In genomic region chr15:77834336-77835268, GRCm38 (mm10) we compare ENCODE assay signal across 10 mouse cellular contexts. TPM values are rescaled to one million over a fixed set of nuclear protein-coding genes. Genes with fewer than 3 reads are reported as not detected.
A peak's percentile ranks its signal among the peaks of the same experiment; 100 is the strongest.
DNase-seq lines count a peak whose midpoint lies in the region; ATAC-seq and TF ChIP-seq lines count a peak whose summit lies in the region.
"Had no signal": no experiment of that assay in that cellular context is flagged by ENCODE, and none has a peak within 500 bp of the region (broad histone marks: within the 10 kb centered on the region; RNA-seq: fewer than 3 reads in every experiment).

No protein-coding gene starts in this region.

- WGBS in kidney, embryonic 14.5 days = 55% methylated on average over 15 of the region's 15 CpGs
- WGBS in bone marrow, adult 2 months = 36% methylated on average over 15 of the region's 15 CpGs
- 53% methylated on average over 15 of the region's 15 CpGs for WGBS in liver, embryonic 13.5 days (ENCODE audit: insufficient replicate concordance)
- WGBS in hindbrain, embryonic 10.5 days = 81% methylated on average over 15 of the region's 15 CpGs
- WGBS in midbrain, embryonic 14.5 days = 78% methylated on average over 15 of the region's 15 CpGs

- no peaks in the 10 kb centered on the region for H3K9me3 ChIP-seq in kidney, embryonic 14.5 days (ENCODE audit: control insufficient read depth, low read length)
- no peaks in the 10 kb centered on the region for H3K9me3 ChIP-seq in liver, embryonic 13.5 days (replicated peaks)
- no peaks in the 10 kb centered on the region for H3K9me3 ChIP-seq in hindbrain, embryonic 10.5 days
- H3K9me3 ChIP-seq in midbrain, embryonic 14.5 days (ENCODE audit: control insufficient read depth, low read length) = no peaks in the 10 kb centered on the region
- H3K9me3 ChIP-seq: neural tube, embryonic 13.5 days had no signal

- no peak for TF ChIP-seq CTCF in bone marrow, adult 2 months (IDR thresholded peaks at IDR 0.05; ENCODE audit: control insufficient read depth, insufficient read depth, low read length)

- H3K4me2 ChIP-seq in kidney, embryonic 14.5 days (replicated peaks; ENCODE audit: low read depth, low read length) = 0 out of 2 replicates have a peak overlapping the region, but pooled peaks have one; percentile 8
- H3K4me2 ChIP-seq in liver, embryonic 13.5 days = peak overlapping the region; percentile 8; the same call in 1 of the 2 replicates
- no peak overlapping the region for H3K4me2 ChIP-seq in midbrain, embryonic 14.5 days (ENCODE audit: low read length)
- H3K4me2 ChIP-seq: neural tube, embryonic 13.5 days had no signal

- no peak for DNase-seq in kidney, postnatal 10 days
- DNase-seq in liver, embryonic 13.5 days = no peak
- DNase-seq in thymus, adult 18-20 months = peak; percentile 47 to 77
- no peak for DNase-seq in hindbrain, embryonic 10.5 days (ENCODE audit: low spot score)
- no peak for DNase-seq in midbrain, embryonic 14.5 days
- DNase-seq in MN1 (ENCODE audit: low spot score) = no peak
- DNase-seq: adrenal gland, adult 8-10 months had no signal

- no peak overlapping the region for H3K4me3 ChIP-seq in kidney, embryonic 14.5 days (ENCODE audit: low read length)
- H3K4me3 ChIP-seq in bone marrow, adult 2 months (replicated peaks; ENCODE audit: control insufficient read depth, low read depth, low read length) = peak overlapping the region; percentile 24
- H3K4me3 ChIP-seq in liver, embryonic 13.5 days (replicated peaks) = no peak overlapping the region
- no peak overlapping the region for H3K4me3 ChIP-seq in hindbrain, embryonic 10.5 days
- H3K4me3 ChIP-seq in midbrain, embryonic 14.5 days (replicated peaks; ENCODE audit: low read depth, low read length) = no peak overlapping the region
- H3K4me3 ChIP-seq: neural tube, embryonic 13.5 days had no signal

- no peak for TF ChIP-seq POLR2A in bone marrow, adult 2 months (IDR thresholded peaks at IDR 0.05; ENCODE audit: borderline replicate concordance, control insufficient read depth, low read depth, low read length)

- peak; percentile 25; the same call in 1 of the 2 replicates for ATAC-seq in kidney, embryonic 14.5 days (ENCODE audit: low FRiP score, low TSS enrichment)
- ATAC-seq in liver, embryonic 13.5 days (ENCODE audit: low read depth) = no peak
- ATAC-seq in midbrain, embryonic 14.5 days (ENCODE audit: low FRiP score, low TSS enrichment) = no peak

- H3K27ac ChIP-seq in kidney, embryonic 14.5 days (ENCODE audit: low read depth, low read length) = peak overlapping the region; percentile 49
- peak overlapping the region; percentile 88 for H3K27ac ChIP-seq in bone marrow, adult 2 months (ENCODE audit: control insufficient read depth, insufficient read depth, low read depth, low read length, poor library complexity)
- peak overlapping the region; percentile 63 for H3K27ac ChIP-seq in liver, embryonic 13.5 days
- H3K27ac ChIP-seq in hindbrain, embryonic 10.5 days = no peak overlapping the region; the same call in 1 of the 2 replicates
- no peak overlapping the region for H3K27ac ChIP-seq in midbrain, embryonic 14.5 days (replicated peaks; ENCODE audit: low read depth, low read length)
- H3K27ac ChIP-seq: neural tube, embryonic 13.5 days had no signal

- H3K9ac ChIP-seq in kidney, embryonic 14.5 days (ENCODE audit: low read depth, low read length) = peak overlapping the region; percentile 2; the same call in 1 of the 2 replicates
- H3K9ac ChIP-seq in liver, embryonic 13.5 days = peak overlapping the region; percentile 34; the same call in 1 of the 2 replicates
- no peak overlapping the region for H3K9ac ChIP-seq in midbrain, embryonic 14.5 days (replicated peaks; ENCODE audit: low read length)
- H3K9ac ChIP-seq: neural tube, embryonic 13.5 days had no signal

- H3K36me3 ChIP-seq in kidney, embryonic 14.5 days (ENCODE audit: control insufficient read depth, insufficient read depth, low read length) = peaks cover 7% of the 10 kb centered on the region; the same call in 1 of the 2 replicates
- peaks cover 26% of the 10 kb centered on the region for H3K36me3 ChIP-seq in liver, embryonic 13.5 days
- H3K36me3 ChIP-seq in hindbrain, embryonic 10.5 days = peaks cover 35% of the 10 kb centered on the region
- H3K36me3 ChIP-seq in midbrain, embryonic 14.5 days (ENCODE audit: control insufficient read depth, insufficient read depth, low read length) = no peaks in the 10 kb centered on the region
- H3K36me3 ChIP-seq: neural tube, embryonic 13.5 days had no signal

- H3K27me3 ChIP-seq in kidney, embryonic 14.5 days (ENCODE audit: control insufficient read depth, insufficient read depth, low read length) = no peaks in the 10 kb centered on the region
- H3K27me3 ChIP-seq in liver, embryonic 13.5 days = no peaks in the 10 kb centered on the region
- H3K27me3 ChIP-seq in hindbrain, embryonic 10.5 days (ENCODE audit: insufficient read depth, poor library complexity, severe bottlenecking) = no peaks in the 10 kb centered on the region
- H3K27me3 ChIP-seq in midbrain, embryonic 14.5 days (ENCODE audit: control insufficient read depth, insufficient read depth, low read length) = no peaks in the 10 kb centered on the region
- H3K27me3 ChIP-seq: neural tube, embryonic 13.5 days had no signal

- H3K4me1 ChIP-seq in kidney, embryonic 14.5 days (ENCODE audit: control insufficient read depth, insufficient read depth, low read length) = peaks cover 85% of the 10 kb centered on the region
- peaks cover 39% of the 10 kb centered on the region for H3K4me1 ChIP-seq in bone marrow, adult 2 months (ENCODE audit: control insufficient read depth, insufficient read depth, low read length)
- H3K4me1 ChIP-seq in liver, embryonic 13.5 days (replicated peaks) = peaks cover 98% of the 10 kb centered on the region
- H3K4me1 ChIP-seq in hindbrain, embryonic 10.5 days (replicated peaks) = peaks cover 72% of the 10 kb centered on the region
- peaks cover 6% of the 10 kb centered on the region; the same call in 1 of the 2 replicates for H3K4me1 ChIP-seq in midbrain, embryonic 14.5 days (ENCODE audit: control insufficient read depth, insufficient read depth, low read length)

RNA-seq across cellular contexts. Expression of gene Myh9, which starts 7.4 kb away (rescaled TPM):
- 43.8 and 72.3 TPM in 2 replicates for polyA plus RNA-seq in kidney, embryonic 14.5 days (2014; fragmentation: Nextera tagmentation; extraction: Ambion mirVana)
- 264 and 399 TPM in 2 replicates for polyA plus RNA-seq in bone marrow, adult 2 months (2011; ENCODE audit: insufficient read depth, insufficient read length, low replicate concordance, missing spikeins)
- 18.3 and 22.2 TPM in 2 replicates for polyA plus RNA-seq in liver, embryonic 13.5 days (2015; fragmentation: Nextera tagmentation; extraction: Ambion mirVana)
- polyA plus RNA-seq in hindbrain, embryonic 10.5 days (2016; fragmentation: Nextera tagmentation; extraction: Ambion mirVana) = 32.7 and 38.4 TPM in 2 replicates
- polyA plus RNA-seq in midbrain, embryonic 14.5 days (2014; fragmentation: Nextera tagmentation; extraction: Ambion mirVana) = 7.3 and 14.8 TPM in 2 replicates

Comparison
In these comparisons a context has a peak if more than half of its experiments do, and no peak if none do; other contexts are left out.
1. H3K27ac ChIP-seq: peak in kidney, embryonic 14.5 days (single experiment), bone marrow, adult 2 months (single experiment) and liver, embryonic 13.5 days (single experiment); none in hindbrain, embryonic 10.5 days (single experiment) and midbrain, embryonic 14.5 days (single experiment).
2. DNase-seq: peak in thymus, adult 18-20 months (2 of 2); none in kidney, postnatal 10 days (single experiment), liver, embryonic 13.5 days (single experiment), hindbrain, embryonic 10.5 days (single experiment), midbrain, embryonic 14.5 days (single experiment) and MN1 (single experiment).